ENCODE assay signal across 25 mouse cellular contexts in the genomic region with DNA sequence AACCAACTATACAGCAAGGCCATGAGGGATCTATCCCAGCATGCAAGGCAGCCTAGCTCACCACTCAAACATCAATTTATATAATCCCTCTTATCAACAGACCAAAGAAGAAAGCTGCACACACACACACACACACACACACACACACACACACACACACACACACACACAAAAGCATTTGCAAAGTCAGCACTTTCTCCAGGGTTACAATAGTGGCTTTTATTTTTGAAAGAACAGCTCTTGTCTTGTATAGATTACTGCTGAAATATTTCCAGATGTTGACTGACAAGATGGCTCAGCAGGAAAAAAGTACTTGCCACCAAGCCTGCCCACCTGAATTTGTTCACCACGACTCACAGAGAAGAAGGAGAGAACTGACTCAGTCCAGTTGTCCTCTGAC. TPM values are rescaled to one million over a fixed set of nuclear protein-coding genes. Genes with fewer than 3 reads are reported as not detected.
A peak's percentile ranks its signal among the peaks of the same experiment; 100 is the strongest.
DNase-seq lines count a peak whose midpoint lies in the region; ATAC-seq and TF ChIP-seq lines count a peak whose summit lies in the region.
"Had no signal": no experiment of that assay in that cellular context is flagged by ENCODE, and none has a peak within 500 bp of the region (broad histone marks: within the 10 kb centered on the region; RNA-seq: fewer than 3 reads in every experiment).

No protein-coding gene starts in this region.

- no peak for TF ChIP-seq POLR2A in CH12.LX (IDR thresholded peaks at IDR 0.05; ENCODE audit: low read depth, low read length)

- DNase-seq in 3T3-L1 (ENCODE audit: low read depth, low spot score) (peak; percentile 28), CH12.LX (ENCODE audit: extremely low read depth) (no peak)
- DNase-seq in embryonic facial prominence, embryonic 10.5 days (ENCODE audit: low spot score) = peak; percentile 24
- peak; percentile 22 for DNase-seq in embryonic facial prominence, embryonic 14.5 days (ENCODE audit: low spot score)
- DNase-seq: adrenal gland, adult 2 months; adrenal gland, postnatal 36 days; B cell, adult 2 months; cerebellum, adult 11-12 months; cerebellum, adult 9-10 months; cerebellum, postnatal 25 days; gastrocnemius, adult 2 months; gastrocnemius, postnatal 25 days; heart, adult 11 months; heart, postnatal 4 days; kidney, adult 11 months had no signal

- TF ChIP-seq RAD21 in CH12.LX (IDR thresholded peaks at IDR 0.05; ENCODE audit: low read depth, low read length) = no peak

- ATAC-seq in embryonic facial prominence, embryonic 14.5 days (ENCODE audit: low read depth) = no peak
- no peak for ATAC-seq in kidney, embryonic 16.5 days (ENCODE audit: low FRiP score, low TSS enrichment)
- no peak for ATAC-seq in kidney, embryonic 14.5 days (ENCODE audit: low FRiP score, low TSS enrichment)
- ATAC-seq in intestine, embryonic 15.5 days = no peak
- ATAC-seq: CD4-positive, CD25-positive, alpha-beta regulatory T cell, adult 4 months; forebrain, embryonic 16.5 days; hindbrain, embryonic 16.5 days; inflammation-experienced regulatory T-cells, adult 6 months had no signal

- dilution Hi-C loops in CH12.LX (cut with MboI; ENCODE audit: extremely low pct_ligation_motif_present, extremely low pct_unique_long_range_greater_than_20kb, low sequenced_read_pairs) = no loop called here

- no peak for TF ChIP-seq EP300 in CH12.LX (IDR thresholded peaks at IDR 0.05; ENCODE audit: low read length)

- no peak overlapping the region for H3K4me2 ChIP-seq in CH12.LX (ENCODE audit: insufficient read depth, low read depth, poor library complexity, severe bottlenecking)
- H3K4me2 ChIP-seq in embryonic facial prominence, embryonic 14.5 days (ENCODE audit: low read depth, low read length) = no peak overlapping the region
- no peak overlapping the region for H3K4me2 ChIP-seq in kidney, embryonic 16.5 days (replicated peaks; ENCODE audit: low read depth, low read length)
- no peak overlapping the region for H3K4me2 ChIP-seq in kidney, embryonic 14.5 days (replicated peaks; ENCODE audit: low read depth, low read length)
- no peak overlapping the region for H3K4me2 ChIP-seq in intestine, embryonic 15.5 days (replicated peaks)
- H3K4me2 ChIP-seq: forebrain, embryonic 12.5 days; heart, embryonic 13.5 days; hindbrain, embryonic 12.5 days had no signal

- H3K27ac ChIP-seq in CH12.LX (ENCODE audit: insufficient read depth, low read depth) = no peak overlapping the region
- H3K27ac ChIP-seq in embryonic facial prominence, embryonic 10.5 days (replicated peaks) = no peak overlapping the region
- H3K27ac ChIP-seq in embryonic facial prominence, embryonic 14.5 days (replicated peaks; ENCODE audit: low read depth, low read length) = no peak overlapping the region
- no peak overlapping the region for H3K27ac ChIP-seq in kidney, embryonic 16.5 days (ENCODE audit: low read length)
- no peak overlapping the region for H3K27ac ChIP-seq in kidney, embryonic 14.5 days (ENCODE audit: low read depth, low read length)
- H3K27ac ChIP-seq in intestine, embryonic 15.5 days = no peak overlapping the region
- H3K27ac ChIP-seq: forebrain, embryonic 12.5 days; gastrocnemius, adult 2 months; heart, embryonic 13.5 days had no signal

- H3K4me3 ChIP-seq in CH12.LX (replicated peaks in 1 of 3; ENCODE audit: low read depth in 2 of 3, low read length in 2 of 3, poor library complexity in 1 of 3) = no peak overlapping the region
- no peak overlapping the region for H3K4me3 ChIP-seq in embryonic facial prominence, embryonic 10.5 days
- H3K4me3 ChIP-seq in embryonic facial prominence, embryonic 14.5 days (ENCODE audit: low read depth, low read length) = no peak overlapping the region
- H3K4me3 ChIP-seq in kidney, embryonic 16.5 days (ENCODE audit: low read length) = no peak overlapping the region
- H3K4me3 ChIP-seq in kidney, embryonic 14.5 days (ENCODE audit: low read length) = no peak overlapping the region
- no peak overlapping the region for H3K4me3 ChIP-seq in intestine, embryonic 15.5 days (replicated peaks)
- H3K4me3 ChIP-seq: forebrain, embryonic 12.5 days; gastrocnemius, adult 2 months; heart, embryonic 13.5 days; hindbrain, embryonic 12.5 days had no signal

- H3K9me3 ChIP-seq in CH12.LX (replicated peaks; ENCODE audit: low read length) = no peaks in the 10 kb centered on the region
- H3K9me3 ChIP-seq in embryonic facial prominence, embryonic 10.5 days = no peaks in the 10 kb centered on the region
- H3K9me3 ChIP-seq in embryonic facial prominence, embryonic 14.5 days (ENCODE audit: control insufficient read depth, low read length) = no peaks in the 10 kb centered on the region
- no peaks in the 10 kb centered on the region for H3K9me3 ChIP-seq in kidney, embryonic 16.5 days (ENCODE audit: low read length)
- H3K9me3 ChIP-seq in kidney, embryonic 14.5 days (ENCODE audit: control insufficient read depth, low read length) = no peaks in the 10 kb centered on the region
- no peaks in the 10 kb centered on the region for H3K9me3 ChIP-seq in intestine, embryonic 15.5 days
- H3K9me3 ChIP-seq: forebrain, embryonic 12.5 days; heart, embryonic 13.5 days; hindbrain, embryonic 12.5 days had no signal

- WGBS in embryonic facial prominence, embryonic 10.5 days = 59% methylated on average over 1 of the region's 1 CpGs
- 14% methylated on average over 1 of the region's 1 CpGs for WGBS in embryonic facial prominence, embryonic 14.5 days
- whole genome bisulfite sequencing in kidney, embryonic 16.5 days = 75% methylated on average over 1 of the region's 1 CpGs
- 53% methylated on average over 1 of the region's 1 CpGs for WGBS in kidney, embryonic 14.5 days
- 64% methylated on average over 1 of the region's 1 CpGs for WGBS in intestine, embryonic 15.5 days

- TF ChIP-seq CTCF in CH12.LX (conservative IDR thresholded peaks at IDR 0.05 in 1 of 2, IDR thresholded peaks at IDR 0.05 in 1 of 2; ENCODE audit: low read depth in 2 of 2, low read length in 2 of 2) = no peak

- in situ Hi-C loops in CH12.LX (cut with MboI; ENCODE audit: low pct_ligation_motif_present, low pct_unique_long_range_greater_than_20kb, low sequenced_read_pairs) = no loop called here

- no peaks in the 10 kb centered on the region for H3K36me3 ChIP-seq in CH12.LX (replicated peaks in 1 of 2; ENCODE audit: control insufficient read depth in 1 of 2, insufficient read depth in 1 of 2, low read length in 1 of 2)
- H3K36me3 ChIP-seq in embryonic facial prominence, embryonic 10.5 days (replicated peaks) = no peaks in the 10 kb centered on the region
- H3K36me3 ChIP-seq in embryonic facial prominence, embryonic 14.5 days (ENCODE audit: control insufficient read depth, insufficient read depth, low read length) = no peaks in the 10 kb centered on the region
- no peaks in the 10 kb centered on the region for H3K36me3 ChIP-seq in kidney, embryonic 16.5 days (ENCODE audit: insufficient read depth, low read length)
- no peaks in the 10 kb centered on the region for H3K36me3 ChIP-seq in kidney, embryonic 14.5 days (ENCODE audit: control insufficient read depth, insufficient read depth, low read length)
- no peaks in the 10 kb centered on the region for H3K36me3 ChIP-seq in intestine, embryonic 15.5 days
- H3K36me3 ChIP-seq: forebrain, embryonic 12.5 days; heart, embryonic 13.5 days; hindbrain, embryonic 12.5 days had no signal

- peaks cover 23% of the 10 kb centered on the region for H3K27me3 ChIP-seq in CH12.LX (replicated peaks)
- no peaks in the 10 kb centered on the region for H3K27me3 ChIP-seq in embryonic facial prominence, embryonic 10.5 days (replicated peaks; ENCODE audit: low read depth, poor library complexity, severe bottlenecking)
- H3K27me3 ChIP-seq in embryonic facial prominence, embryonic 14.5 days (replicated peaks; ENCODE audit: control insufficient read depth, insufficient read depth, low read length) = no peaks in the 10 kb centered on the region
- H3K27me3 ChIP-seq in kidney, embryonic 16.5 days (ENCODE audit: insufficient read depth, low read length) = no peaks in the 10 kb centered on the region
- H3K27me3 ChIP-seq in kidney, embryonic 14.5 days (ENCODE audit: control insufficient read depth, insufficient read depth, low read length) = no peaks in the 10 kb centered on the region
- H3K27me3 ChIP-seq in intestine, embryonic 15.5 days (replicated peaks) = no peaks in the 10 kb centered on the region
- H3K27me3 ChIP-seq: hindbrain, embryonic 12.5 days had no signal

- peaks cover 4 to 7% of the 10 kb centered on the region in 2 experiments; a peak in 3 of 4 replicates for H3K4me1 ChIP-seq in CH12.LX (ENCODE audit: control insufficient read depth in 1 of 2, insufficient read depth in 2 of 2)
- peaks cover 10% of the 10 kb centered on the region for H3K4me1 ChIP-seq in embryonic facial prominence, embryonic 10.5 days
- H3K4me1 ChIP-seq in embryonic facial prominence, embryonic 14.5 days (ENCODE audit: control insufficient read depth, insufficient read depth, low read length) = no peaks in the 10 kb centered on the region
- H3K4me1 ChIP-seq in kidney, embryonic 16.5 days (ENCODE audit: insufficient read depth, low read length) = no peaks in the 10 kb centered on the region
- H3K4me1 ChIP-seq in kidney, embryonic 14.5 days (ENCODE audit: control insufficient read depth, insufficient read depth, low read length) = no peaks in the 10 kb centered on the region
- no peaks in the 10 kb centered on the region for H3K4me1 ChIP-seq in intestine, embryonic 15.5 days (replicated peaks)
- H3K4me1 ChIP-seq: forebrain, embryonic 12.5 days; heart, embryonic 13.5 days; hindbrain, embryonic 12.5 days had no signal

- H3K79me2 ChIP-seq in CH12.LX (replicated peaks; ENCODE audit: control insufficient read depth, extremely low read depth, insufficient read depth, poor library complexity, severe bottlenecking) = no peaks in the 10 kb centered on the region

- no peak overlapping the region for H3K9ac ChIP-seq in CH12.LX (ENCODE audit: insufficient read depth, low read depth)
- H3K9ac ChIP-seq in embryonic facial prominence, embryonic 14.5 days (ENCODE audit: low read depth, low read length) = no peak overlapping the region
- no peak overlapping the region for H3K9ac ChIP-seq in kidney, embryonic 16.5 days (replicated peaks; ENCODE audit: low read length)
- H3K9ac ChIP-seq in kidney, embryonic 14.5 days (ENCODE audit: low read depth, low read length) = no peak overlapping the region
- no peak overlapping the region for H3K9ac ChIP-seq in intestine, embryonic 15.5 days
- H3K9ac ChIP-seq: forebrain, embryonic 12.5 days; heart, embryonic 13.5 days; hindbrain, embryonic 12.5 days had no signal

RNA-seq across cellular contexts. Expression of a gene that starts 19.0 kb away (rescaled TPM):
- 7.8 and 9.1 TPM in 2 replicates for total RNA-seq in CH12.LX (2012; rRNA removed)
- total RNA-seq in CH12.LX (2014; rRNA removed) = 6.7 and 6.9 TPM in 2 replicates
- polyA plus RNA-seq in CH12.LX (2012; ENCODE audit: insufficient read length, low read depth) = 10.5 and 10.7 TPM in 2 replicates
- polyA plus RNA-seq in embryonic facial prominence, embryonic 10.5 days (2016; fragmentation: Nextera tagmentation; extraction: Ambion mirVana) = 7.8 and 8.7 TPM in 2 replicates
- 8.0 and 9.2 TPM in 2 replicates for polyA plus RNA-seq in embryonic facial prominence, embryonic 14.5 days (2014; fragmentation: Nextera tagmentation; extraction: Ambion mirVana)
- 11.2 and 12.2 TPM in 2 replicates for polyA plus RNA-seq in kidney, embryonic 16.5 days (2015; fragmentation: Nextera tagmentation; extraction: Ambion mirVana)
- 13.6 and 13.9 TPM in 2 replicates for polyA plus RNA-seq in kidney, embryonic 14.5 days (2014; fragmentation: Nextera tagmentation; extraction: Ambion mirVana)
- polyA plus RNA-seq in intestine, embryonic 15.5 days (2015; fragmentation: Nextera tagmentation; extraction: Ambion mirVana) = 8.2 and 8.8 TPM in 2 replicates

RNA-seq across cellular contexts. Expression of a gene that starts 39.5 kb away (rescaled TPM):
- total RNA-seq in CH12.LX (2012; rRNA removed) (15.4 and 15.5 TPM in 2 replicates), CH12.LX (2014; rRNA removed) (6.5 and 6.6 TPM in 2 replicates)
- polyA plus RNA-seq in CH12.LX (2012; ENCODE audit: insufficient read length, low read depth) = 19.1 and 22.6 TPM in 2 replicates
- 31.0 and 33.8 TPM in 2 replicates for polyA plus RNA-seq in embryonic facial prominence, embryonic 10.5 days (2016; fragmentation: Nextera tagmentation; extraction: Ambion mirVana)
- polyA plus RNA-seq in embryonic facial prominence, embryonic 14.5 days (2014; fragmentation: Nextera tagmentation; extraction: Ambion mirVana) = 23.9 and 27.6 TPM in 2 replicates
- 21.5 and 24.0 TPM in 2 replicates for polyA plus RNA-seq in kidney, embryonic 16.5 days (2015; fragmentation: Nextera tagmentation; extraction: Ambion mirVana)
- polyA plus RNA-seq in kidney, embryonic 14.5 days (2014; fragmentation: Nextera tagmentation; extraction: Ambion mirVana) = 29.1 and 34.4 TPM in 2 replicates
- 18.2 and 18.5 TPM in 2 replicates for polyA plus RNA-seq in intestine, embryonic 15.5 days (2015; fragmentation: Nextera tagmentation; extraction: Ambion mirVana)
